Mouse (Mus musculus): ENCODE results near the gene Lrrtm3.

DNA sequence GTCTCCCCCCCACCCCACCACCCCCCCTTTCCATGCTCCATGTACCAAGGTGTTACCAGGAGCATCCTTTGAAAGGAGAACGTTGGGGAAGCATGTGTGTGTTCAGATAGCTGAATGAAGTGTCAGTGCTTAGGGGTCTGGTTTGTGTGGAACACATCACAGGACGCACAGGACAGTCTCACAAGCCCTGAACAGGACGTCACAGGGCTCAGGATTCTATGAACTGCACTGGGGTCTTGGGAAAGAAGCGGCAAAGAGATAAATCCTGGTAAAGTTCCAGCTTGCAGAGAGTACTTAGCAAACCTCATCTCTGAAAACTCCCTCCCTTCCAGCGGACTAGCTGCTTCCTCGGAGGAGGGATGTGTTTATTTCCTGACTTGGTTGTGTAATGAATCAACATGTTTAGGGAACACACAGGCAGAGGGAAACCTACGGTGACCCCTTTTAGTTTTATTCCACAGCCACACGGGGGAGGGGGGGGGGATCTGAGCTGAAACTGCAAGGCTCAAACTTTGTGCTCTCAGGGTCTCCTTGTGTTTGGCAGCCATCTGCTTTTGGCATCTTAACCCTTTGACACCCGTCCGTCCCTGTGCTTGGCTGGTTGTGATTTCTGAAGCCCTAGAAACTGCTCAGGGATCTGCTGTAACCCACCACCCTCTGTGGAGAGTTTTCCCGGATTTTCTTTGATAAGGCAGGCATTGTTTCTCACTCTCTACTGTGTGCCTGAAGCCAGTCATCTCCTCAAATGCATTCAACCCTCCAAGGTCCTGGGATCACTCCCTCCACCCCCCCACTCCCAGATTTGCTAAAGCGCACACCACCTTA, 3.3 kb downstream of the Lrrtm3 start:
- no peak for TF ChIP-seq GATA1 (IDR thresholded peaks at IDR 0.05; ENCODE audit: low read length)
- no peak for TF ChIP-seq TAL1 (IDR thresholded peaks at IDR 0.05; ENCODE audit: low read length)

All from erythroblast, embryonic 14.5 days (primary cell).